Mouse (Mus musculus): ENCODE measurements at regions not wholly inside any gene's neighbourhood (a gene's known extent, or its start where the extent isn't known, plus 50 kb on each side); places are given as distances from the start of the nearest gene placed in this dataset.

GRCm38 (mm10) chr10:15791473-15792269 lies 1073.7 kb upstream of the Gje1 start:
- H3K4me3 ChIP-seq (ENCODE audit: low read length), result no peak overlapping the region
- no peak overlapping the region for H3K4me2 ChIP-seq (ENCODE audit: low read depth, low read length)
- no peak for ATAC-seq (replicated peaks; ENCODE audit: extremely low read depth, insufficient read depth, low FRiP score)
- no peak overlapping the region for H3K9ac ChIP-seq (ENCODE audit: low read length)
- no peak overlapping the region for H3K27ac ChIP-seq (ENCODE audit: low read length)
- WGBS, result 50% methylated on average over 7 of the region's 7 CpGs
- no peaks in the 10 kb centered on the region for H3K4me1 ChIP-seq (ENCODE audit: control insufficient read depth, insufficient read depth, low read length)
- no peaks in the 10 kb centered on the region for H3K27me3 ChIP-seq (ENCODE audit: control insufficient read depth, insufficient read depth, low read length)
- no peaks in the 10 kb centered on the region for H3K9me3 ChIP-seq (replicated peaks; ENCODE audit: control insufficient read depth, low read length)
- H3K36me3 ChIP-seq (ENCODE audit: control insufficient read depth, insufficient read depth), result no peaks in the 10 kb centered on the region

- no peak overlapping the region for H3K27ac ChIP-seq (ENCODE audit: low read length)
- WGBS, result 21% methylated on average over 6 of the region's 6 CpGs
- peak overlapping the region; percentile 28 for H3K4me3 ChIP-seq (ENCODE audit: low read length)
- no peaks in the 10 kb centered on the region for H3K9me3 ChIP-seq (replicated peaks; ENCODE audit: control insufficient read depth, low read length)
- peak; percentile 41; the same call in 1 of the 2 replicates for ATAC-seq (replicated peaks; ENCODE audit: extremely low read depth, insufficient read depth, low FRiP score)
- peaks cover 5% of the 10 kb centered on the region; the same call in 1 of the 2 replicates for H3K4me1 ChIP-seq (ENCODE audit: control insufficient read depth, insufficient read depth, low read length)
- 0 out of 2 replicates have a peak overlapping the region, but pooled peaks have one; percentile 1 for H3K9ac ChIP-seq (ENCODE audit: low read length)
- H3K27me3 ChIP-seq (ENCODE audit: control insufficient read depth, insufficient read depth, low read length), result no peaks in the 10 kb centered on the region
- H3K4me2 ChIP-seq (ENCODE audit: low read depth, low read length), result peak overlapping the region; percentile 54
- no peaks in the 10 kb centered on the region for H3K36me3 ChIP-seq (ENCODE audit: control insufficient read depth, insufficient read depth)
Measured at GRCm38 (mm10) chr10:15759983-15760723, 1042.1 kb upstream of the Gje1 start.

- H3K27me3 ChIP-seq (ENCODE audit: control insufficient read depth, insufficient read depth, low read length), result no peaks in the 10 kb centered on the region
- H3K9ac ChIP-seq (ENCODE audit: low read length), result no peak overlapping the region
- ATAC-seq (replicated peaks; ENCODE audit: extremely low read depth, insufficient read depth, low FRiP score), result no peak
- H3K9me3 ChIP-seq (replicated peaks; ENCODE audit: control insufficient read depth, low read length), result no peaks in the 10 kb centered on the region
- H3K4me3 ChIP-seq (ENCODE audit: low read length), result peak overlapping the region; percentile 28; the same call in 1 of the 2 replicates
- no peak overlapping the region for H3K27ac ChIP-seq (ENCODE audit: low read length)
- H3K36me3 ChIP-seq (ENCODE audit: control insufficient read depth, insufficient read depth), result no peaks in the 10 kb centered on the region
- WGBS, result 22% methylated on average over 3 of the region's 3 CpGs
- H3K4me2 ChIP-seq (ENCODE audit: low read depth, low read length), result peak overlapping the region; percentile 54
- H3K4me1 ChIP-seq (ENCODE audit: control insufficient read depth, insufficient read depth, low read length), result peaks cover 5% of the 10 kb centered on the region; the same call in 1 of the 2 replicates
Measured at GRCm38 (mm10) chr10:15759576-15759975, 1041.6 kb upstream of the Gje1 start.

GRCm38 (mm10) chr10:15757503-15757902 lies 1039.5 kb upstream of the Gje1 start:
- 40% methylated on average over 1 of the region's 1 CpGs for WGBS
- ATAC-seq (replicated peaks; ENCODE audit: extremely low read depth, insufficient read depth, low FRiP score), result no peak

GRCm38 (mm10) chr10:15746866-15747265 lies 1028.9 kb upstream of the Gje1 start:
- Histone ChIP-seq H3K27me3 (ENCODE audit: control insufficient read depth, insufficient read depth, low read length) (no peaks in the 10 kb centered on the region), H3K4me2 (ENCODE audit: low read depth, low read length) (no peak overlapping the region), H3K4me1 (ENCODE audit: control insufficient read depth, insufficient read depth, low read length) (no peaks in the 10 kb centered on the region), H3K27ac (ENCODE audit: low read length) (no peak overlapping the region), H3K9me3 (replicated peaks; ENCODE audit: control insufficient read depth, low read length) (no peaks in the 10 kb centered on the region), H3K4me3 (ENCODE audit: low read length) (no peak overlapping the region), H3K36me3 (ENCODE audit: control insufficient read depth, insufficient read depth) (no peaks in the 10 kb centered on the region), H3K9ac (ENCODE audit: low read length) (no peak overlapping the region)
- WGBS, result 59% methylated on average over 1 of the region's 1 CpGs
- ATAC-seq (replicated peaks; ENCODE audit: extremely low read depth, insufficient read depth, low FRiP score), result no peak

More at GRCm38 (mm10) chr10:15757503-15757902, 1039.5 kb upstream of the Gje1 start:
- Histone ChIP-seq H3K9me3 (replicated peaks; ENCODE audit: control insufficient read depth, low read length) (no peaks in the 10 kb centered on the region), H3K4me2 (ENCODE audit: low read depth, low read length) (no peak overlapping the region), H3K4me3 (ENCODE audit: low read length) (no peak overlapping the region), H3K9ac (ENCODE audit: low read length) (no peak overlapping the region), H3K4me1 (ENCODE audit: control insufficient read depth, insufficient read depth, low read length) (peaks cover 5% of the 10 kb centered on the region; the same call in 1 of the 2 replicates), H3K36me3 (ENCODE audit: control insufficient read depth, insufficient read depth) (no peaks in the 10 kb centered on the region), H3K27ac (ENCODE audit: low read length) (no peak overlapping the region), H3K27me3 (ENCODE audit: control insufficient read depth, insufficient read depth, low read length) (no peaks in the 10 kb centered on the region)

- Histone ChIP-seq H3K4me2 (ENCODE audit: low read depth, low read length) (no peak overlapping the region), H3K9ac (ENCODE audit: low read length) (no peak overlapping the region), H3K27me3 (ENCODE audit: control insufficient read depth, insufficient read depth, low read length) (no peaks in the 10 kb centered on the region), H3K27ac (ENCODE audit: low read length) (no peak overlapping the region), H3K9me3 (replicated peaks; ENCODE audit: control insufficient read depth, low read length) (no peaks in the 10 kb centered on the region), H3K36me3 (ENCODE audit: control insufficient read depth, insufficient read depth) (no peaks in the 10 kb centered on the region), H3K4me3 (ENCODE audit: low read length) (no peak overlapping the region), H3K4me1 (ENCODE audit: control insufficient read depth, insufficient read depth, low read length) (no peaks in the 10 kb centered on the region)
- 56% methylated on average over 3 of the region's 3 CpGs for WGBS
- no peak for ATAC-seq (replicated peaks; ENCODE audit: extremely low read depth, insufficient read depth, low FRiP score)
Measured at GRCm38 (mm10) chr10:15738630-15739029, 1020.6 kb upstream of the Gje1 start.

- H3K27me3 ChIP-seq (ENCODE audit: control insufficient read depth, insufficient read depth, low read length), result no peaks in the 10 kb centered on the region
- no peak overlapping the region for H3K9ac ChIP-seq (ENCODE audit: low read length)
- H3K9me3 ChIP-seq (replicated peaks; ENCODE audit: control insufficient read depth, low read length), result no peaks in the 10 kb centered on the region
- no peak overlapping the region for H3K27ac ChIP-seq (ENCODE audit: low read length)
- ATAC-seq (replicated peaks; ENCODE audit: extremely low read depth, insufficient read depth, low FRiP score), result no peak
- H3K4me1 ChIP-seq (ENCODE audit: control insufficient read depth, insufficient read depth, low read length), result no peaks in the 10 kb centered on the region
- H3K4me2 ChIP-seq (ENCODE audit: low read depth, low read length), result no peak overlapping the region
- WGBS, result 65% methylated on average over 1 of the region's 1 CpGs
- no peaks in the 10 kb centered on the region for H3K36me3 ChIP-seq (ENCODE audit: control insufficient read depth, insufficient read depth)
- no peak overlapping the region for H3K4me3 ChIP-seq (ENCODE audit: low read length)
Measured at GRCm38 (mm10) chr10:15731318-15731717, 1013.3 kb upstream of the Gje1 start.

GRCm38 (mm10) chr10:15697946-15698345 lies 979.9 kb upstream of the Gje1 start:
- Histone ChIP-seq H3K4me1 (ENCODE audit: control insufficient read depth, insufficient read depth, low read length) (no peaks in the 10 kb centered on the region), H3K4me2 (ENCODE audit: low read depth, low read length) (no peak overlapping the region), H3K36me3 (ENCODE audit: control insufficient read depth, insufficient read depth) (no peaks in the 10 kb centered on the region), H3K27ac (ENCODE audit: low read length) (no peak overlapping the region), H3K9me3 (replicated peaks; ENCODE audit: control insufficient read depth, low read length) (no peaks in the 10 kb centered on the region), H3K9ac (ENCODE audit: low read length) (no peak overlapping the region), H3K4me3 (ENCODE audit: low read length) (no peak overlapping the region), H3K27me3 (ENCODE audit: control insufficient read depth, insufficient read depth, low read length) (no peaks in the 10 kb centered on the region)
- ATAC-seq (replicated peaks; ENCODE audit: extremely low read depth, insufficient read depth, low FRiP score), result no peak
- 82% methylated on average over 2 of the region's 2 CpGs for WGBS

GRCm38 (mm10) chr10:15697050-15697449 lies 979.0 kb upstream of the Gje1 start:
- no peak for ATAC-seq (replicated peaks; ENCODE audit: extremely low read depth, insufficient read depth, low FRiP score)
- no peaks in the 10 kb centered on the region for H3K36me3 ChIP-seq (ENCODE audit: control insufficient read depth, insufficient read depth)
- 72% methylated on average over 1 of the region's 1 CpGs for WGBS
- H3K9ac ChIP-seq (ENCODE audit: low read length), result no peak overlapping the region
- H3K4me2 ChIP-seq (ENCODE audit: low read depth, low read length), result no peak overlapping the region
- H3K27ac ChIP-seq (ENCODE audit: low read length), result no peak overlapping the region
- no peak overlapping the region for H3K4me3 ChIP-seq (ENCODE audit: low read length)
- no peaks in the 10 kb centered on the region for H3K9me3 ChIP-seq (replicated peaks; ENCODE audit: control insufficient read depth, low read length)
- no peaks in the 10 kb centered on the region for H3K27me3 ChIP-seq (ENCODE audit: control insufficient read depth, insufficient read depth, low read length)
- no peaks in the 10 kb centered on the region for H3K4me1 ChIP-seq (ENCODE audit: control insufficient read depth, insufficient read depth, low read length)

Measured in heart, embryonic 16.5 days (tissue).